Mouse (Mus musculus) embryonic facial prominence, embryonic 11.5 days (tissue): ENCODE measurements around the gene Elane. TPM values are rescaled to one million over a fixed set of nuclear protein-coding genes. Genes with fewer than 3 reads are reported as not detected.
"Not testable (repeated sequence)": the region's sequence is repeated elsewhere in the genome, so short reads cannot be mapped to it uniquely, and the experiment has no call there.

Experiments
- ATAC-seq: fragments of 200-750 bp; cut with Nextera tagmentation; replicated peaks from 2 replicates; pipeline ENCODE4 v1.8.0; 2017; ENCODE audit warnings: low read depth; ENCODE audit not compliant: insufficient number of reproducible peaks, low FRiP score, low TSS enrichment
- DNase-seq: peaks from one replicate; pipeline ENCODE4 v3.0.0-alpha.2; 2015; ENCODE audit warnings: low spot score
- H3K27ac ChIP-seq: fragments of 300-500 bp; sonication (generic); replicated peaks from 2 replicates; pipeline ENCODE4 v1.5.1; 2014; ENCODE audit warnings: mild to moderate bottlenecking, low read depth, low read length, control low read depth
- H3K27me3 ChIP-seq: fragments of 300-500 bp; sonication (generic); 2 replicates; pipeline ENCODE4 v1.6.1; 2014; ENCODE audit warnings: mild to moderate bottlenecking, low read length, moderate library complexity, mixed read lengths; ENCODE audit not compliant: control insufficient read depth, insufficient read depth
- H3K36me3 ChIP-seq: fragments of 300-500 bp; sonication (generic); replicated peaks from 2 replicates; pipeline ENCODE4 v1.6.1; 2014; ENCODE audit warnings: low read depth, mild to moderate bottlenecking, low read length, moderate library complexity, mixed read lengths; ENCODE audit not compliant: control insufficient read depth, insufficient read depth
- H3K4me1 ChIP-seq: fragments of 300-500 bp; sonication (generic); 2 replicates; pipeline ENCODE4 v1.6.1; 2014; ENCODE audit warnings: low read length, mixed read lengths; ENCODE audit not compliant: control insufficient read depth, insufficient read depth
- H3K4me2 ChIP-seq: fragments of 300-500 bp; sonication (generic); 2 replicates; pipeline ENCODE4 v1.6.1; 2014; ENCODE audit warnings: low read depth, mild to moderate bottlenecking, control low read depth, low read length, moderate library complexity
- H3K4me3 ChIP-seq: fragments of 300-500 bp; sonication (generic); 2 replicates; pipeline ENCODE4 v1.5.1; 2014; ENCODE audit warnings: low read depth, low read length, control low read depth
- H3K9ac ChIP-seq: fragments of 300-500 bp; sonication (generic); replicated peaks from 2 replicates; pipeline ENCODE4 v1.6.1; 2014; ENCODE audit warnings: mild to moderate bottlenecking, control low read depth, low read length
- H3K9me3 ChIP-seq: fragments of 300-500 bp; sonication (generic); replicated peaks from 2 replicates; pipeline ENCODE4 v1.6.1; 2016; ENCODE audit warnings: mild to moderate bottlenecking, low read length, inconsistent platforms, mixed read lengths; ENCODE audit not compliant: control insufficient read depth
- WGBS: fragments of 180-500 bp; shearing (Covaris S2); extraction: QIAGEN DNeasy Blood & Tissue Kit; methylation state at CpG from one replicate; pipeline ENCODE4 v1.1.7; 2014; 5-methylcytosine and 5-hydroxymethylcytosine counted together
- polyA plus RNA-seq: library from polyadenylated mRNA; unstranded; fragments of >200 nt; fragmentation: Nextera tagmentation; extraction: Ambion mirVana; gene quantifications from 2 replicates; pipeline ENCODE4 v1.2.1, GENCODE M21; 2014

Elane gene
- polyA plus RNA-seq, 1 experiment from 2014 or later = 0.50 TPM

GRCm38 (mm10) chr10:79890670-79891069 lies 4.6 kb downstream of the Elane start, which contains the start of gene Cfd:
Cfd (plus strand) TSS chr10:79890853.
- peaks cover 2% of the 10 kb centered on the region; the same call in 1 of the 2 replicates for H3K36me3 ChIP-seq
- no peak for ATAC-seq
- H3K4me3 ChIP-seq = no peak within 1 kb of the TSS
- H3K27me3 ChIP-seq = no peaks in the 10 kb centered on the region
- 41% methylated on average over 5 of the region's 5 CpGs for WGBS
- H3K9ac ChIP-seq = no peak within 1 kb of the TSS
- no peaks in the 10 kb centered on the region for H3K4me1 ChIP-seq
- H3K27ac ChIP-seq = no peak within 1 kb of the TSS
- no peaks in the 10 kb centered on the region for H3K9me3 ChIP-seq
- H3K4me2 ChIP-seq = no peak within 1 kb of the TSS
- DNase-seq = no peak

- H3K9ac ChIP-seq, H3K4me3 ChIP-seq, H3K27ac ChIP-seq, H3K4me2 ChIP-seq, H3K9me3 ChIP-seq, H3K4me1 ChIP-seq, ATAC-seq, H3K27me3 ChIP-seq, H3K36me3 ChIP-seq: not testable (repeated sequence)
- DNase-seq = peak; percentile 86
- WGBS = 49% methylated on average over 22 of the region's 22 CpGs
These were observed 6.5 kb downstream of the Elane start for GRCm38 (mm10) chr10:79892451-79893118.

- H3K27me3 ChIP-seq = no peaks in the 10 kb centered on the region
- no peaks in the 10 kb centered on the region for H3K4me1 ChIP-seq
- H3K36me3 ChIP-seq = peaks cover 4% of the 10 kb centered on the region
- no peak overlapping the region for H3K4me2 ChIP-seq
- H3K4me3 ChIP-seq = no peak overlapping the region
- no peak overlapping the region for H3K9ac ChIP-seq
- H3K9me3 ChIP-seq = no peaks in the 10 kb centered on the region; the same call in 1 of the 2 replicates
- DNase-seq = no peak
- 92% methylated on average over 16 of the region's 16 CpGs for WGBS
- H3K27ac ChIP-seq = no peak overlapping the region
- no peak for ATAC-seq
These were observed 10.3 kb downstream of the Elane start for GRCm38 (mm10) chr10:79896306-79896705.

- Histone ChIP-seq H3K27me3 (no peaks in the 10 kb centered on the region), H3K4me2 (no peak overlapping the region), H3K36me3 (peaks cover 4% of the 10 kb centered on the region), H3K9me3 (no peaks in the 10 kb centered on the region; the same call in 1 of the 2 replicates), H3K9ac (no peak overlapping the region), H3K4me1 (no peaks in the 10 kb centered on the region), H3K4me3 (no peak overlapping the region), H3K27ac (no peak overlapping the region)
- 85% methylated on average over 13 of the region's 13 CpGs for WGBS
- ATAC-seq (no peak), DNase-seq (no peak)
These were observed 10.8 kb downstream of the Elane start for GRCm38 (mm10) chr10:79896814-79897213.

GRCm38 (mm10) chr10:79897316-79898245 lies 11.5 kb downstream of the Elane start:
- ATAC-seq (no peak), DNase-seq (no peak)
- whole genome bisulfite sequencing = 51% methylated on average over 20 of the region's 20 CpGs
- Histone ChIP-seq H3K27ac (no peak overlapping the region), H3K9me3 (no peaks in the 10 kb centered on the region; the same call in 1 of the 2 replicates), H3K4me3 (no peak overlapping the region), H3K27me3 (no peaks in the 10 kb centered on the region), H3K4me1 (no peaks in the 10 kb centered on the region), H3K36me3 (peaks cover 6% of the 10 kb centered on the region), H3K9ac (peak overlapping the region; percentile 13; the same call in 1 of the 2 replicates), H3K4me2 (no peak overlapping the region)

- 54% methylated on average over 2 of the region's 2 CpGs for WGBS
These were observed 14.9 kb downstream of the Elane start for GRCm38 (mm10) chr10:79900951-79901410.

GRCm38 (mm10) chr10:79906712-79907111 lies 20.7 kb downstream of the Elane start:
- DNase-seq (no peak), ATAC-seq (no peak)
- H3K9me3 ChIP-seq = no peaks in the 10 kb centered on the region
- H3K4me2 ChIP-seq = no peak overlapping the region
- H3K4me3 ChIP-seq = no peak overlapping the region
- no peak overlapping the region for H3K9ac ChIP-seq
- WGBS = 91% methylated on average over 9 of the region's 9 CpGs
- no peak overlapping the region for H3K27ac ChIP-seq
- peaks cover 14% of the 10 kb centered on the region for H3K36me3 ChIP-seq
- no peaks in the 10 kb centered on the region; the same call in 1 of the 2 replicates for H3K4me1 ChIP-seq
- no peaks in the 10 kb centered on the region for H3K27me3 ChIP-seq

More at GRCm38 (mm10) chr10:79900951-79901410, 14.9 kb downstream of the Elane start:
- Histone ChIP-seq H3K36me3 (peaks cover 13% of the 10 kb centered on the region), H3K9ac (no peak overlapping the region), H3K4me3 (no peak overlapping the region), H3K27ac (no peak overlapping the region), H3K27me3 (no peaks in the 10 kb centered on the region), H3K9me3 (no peaks in the 10 kb centered on the region; the same call in 1 of the 2 replicates), H3K4me1 (no peaks in the 10 kb centered on the region), H3K4me2 (no peak overlapping the region)
- 0 out of 2 replicates have a peak, but pooled peaks have one; percentile 17 for ATAC-seq
- no peak for DNase-seq
